Mouse (Mus musculus) lung, postnatal 10 days (tissue): ENCODE data around the gene Evi2b.

ENCODE experiments used
- DNase-seq: peaks from one replicate; pipeline ENCODE4 v3.0.0; 2021

Gene Evi2b

DNA sequence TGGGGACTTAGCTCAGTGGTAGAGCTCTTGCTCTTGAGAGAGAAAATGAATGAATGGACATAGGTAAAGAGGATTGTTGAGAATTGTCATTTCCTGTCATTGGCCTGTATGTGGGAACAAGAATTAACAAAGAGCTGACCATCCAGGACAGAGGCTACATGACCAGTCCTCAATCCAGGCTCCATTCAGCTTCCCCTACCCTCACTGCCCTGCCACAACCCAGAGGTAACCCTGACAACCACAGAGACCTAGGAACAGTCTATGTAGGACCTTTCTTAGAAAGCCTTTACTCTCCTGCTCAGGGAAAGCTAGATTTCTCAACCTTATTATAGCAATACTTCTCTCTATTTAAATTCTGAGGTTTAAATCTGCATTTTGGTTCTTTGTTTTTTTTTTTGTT, 2.8 kb downstream of the Evi2b start:
- DNase-seq = no peak

DNA sequence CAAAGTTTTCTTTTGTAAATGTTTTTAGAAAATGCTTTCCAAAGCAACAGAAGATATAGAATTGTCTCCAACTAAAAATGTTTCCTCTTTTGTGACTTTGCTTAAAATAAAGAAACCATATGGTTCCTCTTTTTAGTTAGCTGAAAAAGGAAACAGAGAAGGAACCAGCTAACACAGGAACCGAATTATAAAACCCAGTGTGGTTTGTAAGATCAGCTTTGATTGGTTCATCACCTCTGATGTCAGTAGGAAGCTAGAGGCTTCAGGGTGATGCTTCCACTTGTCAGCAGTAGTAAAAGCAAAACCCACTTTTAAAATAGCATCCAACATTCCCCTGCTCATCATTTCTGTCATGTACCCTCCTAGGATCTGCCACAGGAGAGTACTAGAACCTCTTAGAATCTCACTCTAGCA, 3.7 kb downstream of the Evi2b start:
- DNase-seq = peak; percentile 11

DNA sequence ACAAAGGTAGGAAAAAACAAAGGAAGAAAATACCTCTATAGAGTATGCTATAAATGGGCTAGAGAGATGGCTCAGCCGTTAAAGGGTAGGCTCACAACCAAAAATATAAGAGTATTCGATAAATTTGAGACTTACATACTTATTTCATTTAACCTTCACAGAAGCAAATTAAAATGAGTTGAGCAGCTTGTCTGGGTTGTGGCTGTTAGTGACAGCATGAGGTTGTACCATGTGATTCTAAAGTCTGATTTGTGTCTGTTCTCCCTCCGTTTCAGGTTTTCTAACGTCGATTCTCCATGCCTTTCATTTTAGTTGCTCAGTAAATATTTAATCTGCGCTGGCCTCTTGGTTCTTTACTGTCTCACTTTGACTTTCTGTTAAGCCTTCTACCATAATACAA, 4.3 kb downstream of the Evi2b start:
- no peak for DNase-seq

DNA sequence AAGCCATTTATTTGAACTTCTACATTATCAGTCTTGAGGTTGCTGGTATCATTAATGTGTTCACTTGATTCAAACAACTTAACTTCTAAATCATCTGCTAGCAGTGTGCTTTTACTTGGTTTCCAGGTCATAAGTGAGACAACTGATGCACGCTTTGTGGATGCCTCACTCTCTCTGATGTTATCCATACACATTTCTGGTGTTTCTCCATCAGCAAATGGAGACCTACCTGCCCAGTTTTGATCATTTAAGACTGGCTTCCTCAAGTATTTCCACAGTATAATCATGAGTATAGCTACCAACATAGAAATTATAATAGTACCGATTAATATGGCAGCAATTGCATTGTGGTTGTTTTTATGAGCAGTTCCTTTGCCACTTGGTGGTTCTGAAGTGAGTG, 7.8 kb downstream of the Evi2b start:
- no peak for DNase-seq

DNA sequence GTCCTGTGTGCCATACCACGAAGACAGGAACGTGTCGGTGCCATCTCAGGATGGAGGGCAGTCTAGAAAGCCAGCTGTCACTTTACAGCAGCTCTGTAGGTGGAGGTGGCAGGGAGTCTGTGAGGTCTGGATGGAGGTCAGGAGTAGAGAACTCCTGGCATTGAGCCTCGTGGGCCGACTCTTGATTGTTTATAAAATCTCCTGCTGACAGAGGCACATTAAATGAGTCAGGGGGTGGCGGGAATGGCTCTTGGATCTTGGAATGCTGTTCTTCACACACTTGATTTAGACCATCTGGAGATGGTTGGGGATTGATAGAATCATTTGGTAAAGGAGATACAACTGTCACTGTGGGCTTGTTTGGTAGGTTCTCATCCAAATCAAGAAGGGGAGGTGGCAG, 8.2 kb downstream of the Evi2b start:
- DNase-seq = peak; percentile 3

DNA sequence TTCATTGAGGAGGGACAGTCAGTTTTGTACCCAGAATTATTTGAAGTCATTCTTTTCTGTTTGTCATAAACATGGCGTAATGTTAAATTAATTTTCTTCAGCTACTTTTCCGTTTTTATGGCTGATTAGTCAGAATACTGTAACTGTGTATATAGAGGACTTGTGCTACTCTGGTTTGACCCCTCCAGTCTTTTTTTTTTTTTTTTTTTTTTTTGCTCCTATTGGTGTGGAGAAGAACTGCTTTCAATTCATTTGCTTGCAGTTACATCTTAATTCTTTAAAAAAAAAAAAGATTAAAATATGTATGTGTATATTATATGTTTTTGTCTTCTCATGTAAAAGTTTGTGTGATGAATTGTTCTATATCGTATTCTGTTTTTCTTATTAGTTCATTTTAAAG, 11.6 kb downstream of the Evi2b start:
- no peak for DNase-seq

DNA sequence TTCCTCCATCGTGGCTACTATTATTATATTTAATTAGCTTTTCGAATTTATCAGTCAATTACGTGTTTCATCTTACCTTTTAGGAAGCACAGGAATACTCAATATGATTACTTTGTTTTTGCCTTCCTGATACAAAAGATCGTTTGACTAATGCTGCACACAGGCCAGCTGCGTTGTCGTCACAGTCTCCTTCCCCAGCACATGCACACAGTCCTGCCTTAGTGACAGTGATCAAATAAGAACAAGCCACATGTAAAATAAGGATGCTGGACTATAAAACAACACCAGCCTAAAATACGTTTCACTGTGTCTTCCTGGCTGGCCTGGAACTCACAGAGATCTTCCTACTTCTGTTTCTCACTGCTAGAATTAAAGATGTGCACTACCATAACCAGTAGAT, 19.1 kb downstream of the Evi2b start:
- DNase-seq = no peak

DNA sequence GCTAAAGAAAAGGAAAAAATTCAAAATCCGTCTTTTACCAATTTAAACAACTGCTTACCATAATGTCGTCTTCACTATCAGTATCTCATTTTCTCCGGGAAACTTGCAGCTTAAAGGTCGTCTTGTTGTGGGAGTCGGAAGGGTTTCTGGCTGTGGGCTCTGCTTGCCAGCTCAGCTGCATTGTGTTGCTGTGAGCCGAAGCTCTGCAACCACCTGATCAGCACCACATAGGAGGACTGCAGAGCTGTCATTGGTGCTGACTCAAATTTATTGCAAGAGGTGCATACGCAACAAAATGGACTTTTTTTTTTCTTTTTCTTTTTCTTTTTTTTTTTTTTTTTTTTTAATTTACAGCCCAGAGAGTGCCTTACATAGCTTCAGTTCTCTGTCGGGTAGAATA, 19.7 kb downstream of the Evi2b start, which contains the start of gene Omg:
Gene Omg, minus strand, starts transcription at position 240 of the 400 bp plus-strand sequence.
- no peak for DNase-seq

DNA sequence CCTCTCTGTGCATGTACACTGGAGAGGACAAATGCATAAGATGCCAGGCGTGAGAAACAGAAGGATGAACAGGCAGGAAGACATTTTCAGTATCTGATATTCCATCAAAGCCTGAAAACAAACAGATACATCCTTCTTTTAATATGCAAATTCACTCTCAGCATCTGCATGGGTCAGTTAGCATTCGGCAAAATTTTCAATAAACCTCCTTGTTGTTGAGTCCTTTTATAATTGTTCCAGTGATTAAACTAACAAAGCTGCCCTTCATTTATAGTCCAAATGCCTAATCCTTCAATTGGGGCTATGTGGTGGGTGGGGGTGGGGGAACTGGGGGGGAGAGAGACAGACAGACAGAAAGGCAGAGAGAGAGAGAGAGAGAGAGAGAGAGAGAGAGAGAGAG, 20.6 kb downstream of the Evi2b start:
- DNase-seq = no peak

DNA sequence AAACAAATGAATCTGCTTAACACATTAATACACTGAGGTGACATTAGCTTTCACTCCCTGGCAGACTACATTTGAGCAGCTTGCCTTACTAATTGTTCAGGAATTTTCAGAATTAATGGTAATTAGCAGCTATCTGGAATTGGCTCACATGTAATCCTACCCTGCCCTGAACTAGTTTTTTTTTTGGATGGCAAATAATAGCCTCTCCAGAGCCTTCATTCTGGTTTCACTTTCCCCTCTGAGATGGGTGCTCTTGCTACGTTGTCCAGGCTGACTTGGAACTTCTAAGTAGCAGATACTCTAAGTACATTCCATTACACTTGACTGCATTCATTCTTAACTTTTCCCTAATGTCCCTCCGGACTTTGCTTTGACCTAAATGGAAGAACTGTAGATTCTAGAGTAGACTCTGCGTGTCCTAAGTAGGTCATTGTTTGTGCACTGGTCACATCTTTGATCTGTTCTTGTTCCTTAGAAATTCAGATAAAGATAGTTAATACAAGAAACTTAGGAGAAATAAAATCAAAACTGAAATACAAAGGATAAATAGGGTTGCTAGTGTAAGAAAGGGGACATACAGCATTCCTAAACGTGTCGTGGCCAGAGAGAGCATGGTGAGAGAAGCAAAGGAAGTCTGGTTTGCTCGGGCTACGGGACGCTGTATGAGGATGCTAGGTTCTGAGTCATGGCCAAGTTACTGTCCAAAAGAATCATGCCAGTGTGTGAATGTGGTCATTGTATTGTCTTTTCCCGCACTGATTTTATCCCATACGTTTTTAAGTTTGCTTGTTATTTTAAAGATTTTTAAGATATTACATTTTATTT, 28.4 kb downstream of the Evi2b start:
- no peak for DNase-seq

DNA sequence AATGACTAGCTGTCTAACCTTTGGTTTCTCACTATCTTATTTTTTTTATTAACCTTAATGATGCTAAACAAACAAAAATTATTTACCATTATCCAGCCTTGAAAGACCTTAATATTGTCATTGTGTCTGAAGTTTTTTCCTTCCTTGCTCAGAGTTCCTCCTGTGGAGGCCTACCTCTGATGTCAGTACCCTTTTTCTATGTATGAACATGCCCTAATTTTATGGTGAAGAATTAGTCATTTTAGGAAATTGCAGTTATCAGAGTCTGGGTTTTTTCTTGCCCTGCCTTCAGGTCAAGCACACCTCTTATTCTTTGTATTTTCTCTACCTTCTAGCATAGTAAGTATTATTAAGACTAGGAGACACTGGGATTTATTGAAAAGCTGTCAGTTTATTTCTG, 38.8 kb downstream of the Evi2b start:
- DNase-seq = no peak

DNA sequence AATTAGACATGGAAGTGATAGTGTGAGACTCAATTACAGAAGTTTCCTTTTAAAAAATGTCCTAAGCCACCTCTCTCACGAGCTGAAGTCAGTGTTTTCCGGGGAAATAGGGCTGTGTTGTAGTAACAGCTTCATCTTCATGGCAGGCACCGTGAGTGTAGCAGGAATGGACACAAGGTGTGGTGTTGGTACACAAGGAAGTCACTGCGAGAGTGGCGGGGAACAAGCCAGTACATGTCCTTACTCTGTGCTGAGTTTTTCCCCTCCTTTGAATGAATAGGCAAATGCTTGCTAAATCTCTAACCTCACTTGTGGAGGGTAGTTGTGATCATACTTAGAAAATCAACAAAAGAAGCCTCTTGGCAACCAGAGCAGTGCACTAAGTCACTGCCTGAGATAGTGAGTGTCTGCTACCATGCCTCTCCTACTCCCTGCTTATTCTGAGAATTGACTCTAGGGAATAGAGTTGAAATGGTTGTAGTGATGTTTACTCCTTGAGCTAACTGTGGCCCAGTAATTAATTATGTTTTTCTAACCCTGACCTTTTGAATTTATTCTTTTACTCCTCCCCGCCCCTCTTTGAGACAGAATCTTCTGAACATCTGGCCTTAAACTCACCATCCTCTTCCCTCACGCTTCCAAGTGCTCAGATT, 39.6 kb downstream of the Evi2b start:
- no peak for DNase-seq

DNA sequence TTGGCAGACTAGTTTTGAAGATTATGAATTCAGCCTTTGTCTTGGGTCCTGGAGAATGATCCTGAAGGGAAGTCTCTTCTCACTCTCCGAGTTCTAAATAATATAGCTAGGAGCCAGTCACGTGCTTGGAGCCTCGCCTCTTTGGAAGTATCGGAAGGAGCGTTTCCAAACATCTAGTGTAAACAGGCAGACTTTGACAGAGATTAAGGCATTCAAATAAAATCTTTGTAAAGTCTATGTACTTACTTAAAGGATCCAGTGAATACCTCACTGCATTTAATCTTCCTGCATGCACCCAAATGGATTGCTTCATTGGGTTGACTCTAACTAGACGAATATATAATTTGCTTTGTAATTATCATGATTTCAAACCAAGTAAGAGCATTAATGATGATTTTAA, 40.2 kb downstream of the Evi2b start:
- DNase-seq = no peak

DNA sequence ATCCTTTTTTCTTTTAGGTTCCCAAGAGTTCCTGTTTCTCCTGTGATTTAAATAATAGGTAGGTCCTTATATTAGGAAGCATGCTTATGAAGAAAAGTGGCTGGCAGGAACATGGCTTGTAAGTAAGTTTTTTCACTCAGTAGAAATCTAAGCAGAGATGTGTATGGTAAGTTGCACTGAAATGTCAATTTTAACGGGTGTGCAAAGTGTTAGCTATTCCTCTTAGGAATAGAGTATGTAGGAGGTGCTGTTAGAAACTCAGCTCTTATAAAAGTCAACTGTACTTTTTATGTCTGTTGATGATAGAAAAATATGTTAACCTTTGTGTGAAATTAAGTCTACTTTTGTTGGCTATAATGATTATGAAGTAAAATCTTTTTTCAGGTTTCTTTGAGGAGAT, 55.5 kb downstream of the Evi2b start:
- DNase-seq = no peak
